Mouse (Mus musculus) small intestine, adult 2 months (tissue): ENCODE measurements around the gene Tenm3.

Source experiments
- CTCF ChIP-seq: fragments of 200-500 bp; IDR thresholded peaks from 2 replicates; pipeline ENCODE4 v1.5.1; 2012; ENCODE audit warnings: low read depth, mild to moderate bottlenecking, control low read depth, inconsistent platforms, low read length, moderate library complexity, mixed read lengths; ENCODE audit not compliant: insufficient replicate concordance, insufficient read length; ENCODE audit errors: extremely low read depth
- POLR2A ChIP-seq: fragments of 200-500 bp; IDR thresholded peaks from 2 replicates; pipeline ENCODE4 v1.6.1; 2012; ENCODE audit warnings: low read depth, mild to moderate bottlenecking, control low read depth, inconsistent platforms, low read length, moderate library complexity

DNA sequence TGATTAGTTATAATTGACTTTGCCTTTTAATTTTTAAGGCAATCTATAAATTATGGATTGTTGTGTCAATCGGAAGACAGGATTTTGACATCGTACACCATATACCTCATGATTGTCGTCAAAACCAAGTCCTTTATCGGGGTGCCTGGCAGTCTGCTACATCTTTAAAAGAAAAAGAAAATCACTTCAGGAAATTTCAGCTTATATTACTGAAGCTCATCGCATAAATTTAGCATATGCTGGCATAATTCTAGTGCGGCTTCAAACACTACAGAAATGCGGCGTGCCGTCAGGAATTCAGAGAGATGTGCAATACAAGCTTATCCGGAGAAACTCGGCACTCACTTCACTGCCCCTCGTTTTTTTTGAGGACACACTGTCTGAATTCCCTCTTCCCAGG lies 332.2 kb downstream of the Tenm3 start:
- no peak for TF ChIP-seq CTCF
- TF ChIP-seq POLR2A = no peak
